Mouse (Mus musculus): Measurements from ENCODE around the gene Lpcat4. TPM values are rescaled to one million over a fixed set of nuclear protein-coding genes. Genes with fewer than 3 reads are reported as not detected.
"Not testable (repeated sequence)": the region's sequence is repeated elsewhere in the genome, so short reads cannot be mapped to it uniquely, and the experiment has no call there.

Gene Lpcat4
- total RNA-seq, 2 experiments from 2014 or later, result 2.3 to 2.5 TPM

DNA sequence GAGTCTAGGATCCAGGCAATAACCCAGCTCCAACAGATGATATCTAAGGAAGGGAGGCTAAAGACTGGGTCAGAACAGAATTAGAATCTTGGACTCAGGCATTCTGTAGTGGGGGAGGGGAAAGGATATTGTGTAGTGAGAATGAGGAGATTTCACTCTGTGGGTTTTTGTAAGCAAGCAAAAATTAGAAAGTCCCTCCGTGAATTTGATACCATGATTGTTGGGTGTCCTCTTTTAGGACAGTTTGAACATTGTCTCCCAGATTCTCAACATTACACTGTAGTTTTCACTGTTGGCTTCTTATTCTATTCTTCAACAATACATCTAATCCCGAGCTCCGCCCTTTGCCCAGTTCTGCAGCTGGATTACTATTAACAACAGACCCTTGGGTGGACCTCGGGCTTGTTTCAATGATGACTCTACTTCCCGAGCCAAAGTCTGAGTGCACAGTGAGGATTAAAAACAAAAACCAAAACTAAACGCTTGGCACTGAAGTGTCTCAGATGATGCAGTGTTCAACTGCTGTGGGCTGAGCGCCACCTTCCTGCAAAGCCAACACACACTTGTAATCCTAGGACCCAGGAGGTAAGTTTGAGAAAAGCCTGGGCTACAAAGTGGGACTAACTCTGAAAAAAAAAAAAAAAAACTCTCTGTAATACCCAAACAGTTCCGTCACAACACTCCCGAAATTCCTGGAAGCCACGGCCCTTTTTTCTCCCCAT is 20.1 kb downstream of the Lpcat4 start, which contains the start of gene Nutm1:
Nutm1 (minus strand) TSS at position 51 of the 722 bp plus-strand sequence.
- intact Hi-C loops (cut with DNase I), result no loop called here

DNA sequence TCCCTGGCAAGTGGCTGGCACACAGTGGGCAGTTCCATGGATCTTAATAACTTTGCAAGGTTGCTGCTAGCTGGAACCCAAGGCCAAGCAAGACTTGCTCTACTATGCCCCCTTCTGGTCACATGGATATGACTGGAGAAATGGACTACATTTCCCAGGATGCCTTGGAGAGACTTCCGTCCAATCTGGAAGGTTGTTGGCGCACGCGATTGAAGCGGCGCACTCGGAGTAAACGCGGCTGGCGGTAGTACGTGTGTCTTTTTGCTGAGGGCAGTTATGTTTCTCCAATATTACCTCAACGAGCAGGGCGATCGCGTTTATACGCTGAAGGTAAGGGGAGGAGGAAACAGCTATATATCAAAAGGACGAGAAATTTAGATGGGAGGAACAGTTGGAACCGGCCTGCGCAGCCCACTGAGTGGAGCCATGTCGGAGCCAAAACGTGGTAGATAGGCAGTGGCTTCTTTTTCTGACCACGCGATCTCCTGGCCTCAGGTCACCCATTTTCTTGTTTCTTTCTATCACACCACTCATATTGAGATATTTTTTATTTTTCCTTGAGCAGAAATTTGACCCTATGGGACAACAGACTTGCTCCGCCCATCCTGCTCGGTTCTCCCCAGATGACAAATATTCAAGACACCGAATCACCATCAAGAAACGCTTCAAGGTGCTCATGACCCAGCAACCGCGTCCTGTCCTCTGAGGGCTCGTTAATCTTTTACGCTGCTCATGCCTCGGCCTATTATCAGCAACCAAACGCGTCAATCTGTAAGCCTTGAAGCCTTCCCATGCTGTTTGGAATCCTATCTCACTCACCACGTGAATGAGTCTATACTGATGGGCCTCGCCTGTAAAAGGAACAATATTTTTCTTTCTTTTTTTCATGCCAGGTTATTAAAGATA is 22.7 kb downstream of the Lpcat4 start, which contains the start of gene Nop10:
Nop10 (plus strand) TSS at position 179 of the 906 bp plus-strand sequence.
- intact Hi-C loops (cut with DNase I), result loop anchor here (2.0 to 5.0 kb wide), 4 partner anchors 21 to 193 kb away; partner anchors contain the start of genes Emc4 and Emc7
- DNase-seq, result peak; percentile 79 to 84

More for the DNA sequence above, 20.1 kb downstream of the Lpcat4 start, which contains the start of gene Nutm1:
- DNase-seq, result no peak

DNA sequence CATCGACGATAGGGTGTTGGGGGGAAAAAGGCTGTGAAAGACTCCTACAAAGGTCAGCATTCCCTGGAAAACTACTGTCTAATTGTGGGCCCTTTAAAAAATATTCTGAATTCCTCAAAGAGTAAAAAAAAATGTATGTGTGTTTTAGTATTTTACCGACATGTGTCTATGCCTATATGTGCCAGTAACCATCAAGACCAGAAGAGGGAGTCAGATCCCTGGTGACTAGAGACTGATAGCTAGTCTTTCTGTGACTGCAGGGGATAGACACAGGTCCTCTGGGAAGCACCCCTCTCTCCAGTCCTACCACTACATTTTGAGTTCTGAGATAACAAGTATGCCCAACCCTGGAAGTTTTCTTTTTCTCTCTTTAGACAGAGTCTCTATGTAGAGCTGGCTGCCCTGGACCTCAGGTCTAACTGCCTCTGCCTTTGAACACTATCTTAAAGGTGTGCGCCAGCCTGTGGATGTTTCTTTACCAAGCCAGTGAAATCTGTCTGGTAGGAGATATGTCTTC is 23.6 kb downstream of the Lpcat4 start:
- DNase-seq, result no peak
- intact Hi-C loops (cut with DNase I), result loop anchor here (2.0 to 5.0 kb wide), 2 partner anchors 104 to 192 kb away; partner anchors contain the start of genes Emc4 and Emc7

DNA sequence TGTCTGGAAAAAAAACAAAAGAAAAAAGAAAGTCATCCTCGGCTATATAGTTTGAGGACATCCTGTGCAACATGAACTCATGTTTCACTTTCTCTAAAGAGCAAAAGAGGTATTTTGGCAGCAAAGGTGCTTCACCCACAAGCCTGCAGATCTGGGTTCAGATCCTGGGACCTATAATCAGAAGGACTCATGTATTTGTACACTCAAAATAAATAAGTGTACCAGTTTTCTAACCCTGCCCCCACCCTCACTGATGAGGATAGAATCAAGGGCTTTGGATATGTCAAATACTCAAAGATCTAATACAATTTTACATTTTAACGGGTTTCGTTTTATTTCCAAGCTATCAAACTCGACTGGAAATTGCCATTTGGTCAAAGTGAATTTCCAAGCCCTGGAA is 25.1 kb downstream of the Lpcat4 start:
- DNase-seq, result no peak
- intact Hi-C loops (cut with DNase I), result loop anchor here (5.0 kb wide), 1 partner anchor 103 kb away; the partner anchor contains the start of gene Emc4

DNA sequence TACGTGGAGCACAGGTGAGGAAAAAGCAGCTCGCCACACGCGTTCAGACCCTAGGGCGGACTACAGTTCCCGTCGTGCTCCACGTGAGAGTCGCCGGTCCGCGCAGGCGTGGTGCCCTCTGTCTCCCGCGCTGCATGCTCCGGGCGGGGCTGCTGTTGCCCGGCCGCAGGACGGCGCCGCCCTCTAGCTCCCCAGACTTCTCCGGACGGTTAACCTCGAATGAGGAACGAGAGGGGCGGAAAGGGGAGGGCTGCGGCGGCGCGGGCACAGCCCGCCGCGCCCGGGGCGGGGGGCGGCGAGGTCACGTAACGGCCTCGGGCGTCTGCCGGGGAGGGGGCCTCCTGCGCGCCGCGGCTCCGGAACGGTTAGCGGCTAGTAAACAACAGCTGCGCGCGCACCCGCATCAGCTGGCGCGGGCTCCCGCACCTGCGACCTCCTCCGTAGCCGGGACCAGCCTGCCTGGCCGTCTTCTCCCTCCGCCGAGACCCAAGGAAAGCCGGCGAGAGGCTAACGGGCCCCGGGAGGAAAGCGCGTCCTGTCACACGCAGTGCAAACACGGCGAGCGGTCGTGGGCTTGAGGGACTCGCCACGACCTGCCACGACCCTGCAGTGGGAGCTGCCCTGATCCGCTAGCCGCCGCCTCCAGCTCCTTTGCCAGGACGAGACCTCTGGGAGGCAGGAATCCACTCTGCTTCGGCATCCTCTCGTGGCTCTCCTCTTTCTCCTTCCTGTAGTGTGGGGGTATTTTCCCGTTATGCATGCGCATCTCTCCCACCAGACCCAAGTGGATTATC is 26.4 kb downstream of the Lpcat4 start, which contains the start of gene Slc12a6:
Slc12a6 (plus strand) TSS at position 378 of the 794 bp plus-strand sequence.
- intact Hi-C loops (cut with DNase I), result loop anchor here (2.0 kb wide), 1 partner anchor 19 kb away; no protein-coding TSS in a partner anchor
- DNase-seq, result peak; percentile 90 to 93

DNA sequence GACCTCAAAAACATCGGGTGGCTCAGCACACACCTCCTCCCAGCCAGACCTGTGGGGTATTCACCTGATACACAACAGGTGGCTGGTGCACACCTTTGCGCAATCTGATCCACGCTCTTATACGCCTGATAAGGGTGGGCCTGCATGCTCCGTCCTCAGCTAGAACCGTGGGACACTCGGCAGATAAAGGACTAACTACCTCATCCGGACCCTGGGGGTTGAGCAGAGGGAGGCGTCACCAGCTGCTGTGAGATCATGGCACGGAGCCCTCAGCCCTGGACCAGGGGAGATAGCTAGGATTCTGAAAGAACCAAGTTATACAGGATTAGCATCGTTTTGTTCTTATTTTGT is 26.9 kb downstream of the Lpcat4 start, which contains the start of gene Gm21985:
Gm21985 (plus strand) TSS at position 73 of the 351 bp plus-strand sequence.
- DNase-seq, result peak; percentile 66 to 77
- intact Hi-C loops (cut with DNase I), result loop anchor here (2.0 kb wide), 1 partner anchor 19 kb away; no protein-coding TSS in a partner anchor

DNA sequence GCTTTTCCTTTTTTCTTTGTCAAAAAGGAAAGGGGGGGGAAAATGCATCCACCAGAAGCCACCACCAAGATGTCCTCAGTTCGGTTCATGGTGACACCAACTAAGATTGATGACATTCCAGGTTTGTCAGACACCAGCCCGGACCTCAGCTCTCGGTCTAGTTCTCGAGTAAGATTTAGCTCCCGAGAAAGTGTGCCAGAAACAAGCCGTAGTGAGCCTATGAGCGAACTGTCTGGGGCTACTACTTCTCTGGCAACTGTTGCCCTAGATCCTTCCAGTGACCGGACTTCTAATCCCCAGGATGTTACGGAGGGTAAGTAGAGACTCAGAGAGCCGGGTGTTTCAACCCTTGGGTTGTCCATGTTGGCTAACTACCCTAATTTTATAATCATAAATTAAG is 27.5 kb downstream of the Lpcat4 start:
- intact Hi-C loops (cut with DNase I), result loop anchor here (2.0 kb wide), 1 partner anchor 18 kb away; no protein-coding TSS in a partner anchor
- peak; percentile 28 to 58 for DNase-seq

DNA sequence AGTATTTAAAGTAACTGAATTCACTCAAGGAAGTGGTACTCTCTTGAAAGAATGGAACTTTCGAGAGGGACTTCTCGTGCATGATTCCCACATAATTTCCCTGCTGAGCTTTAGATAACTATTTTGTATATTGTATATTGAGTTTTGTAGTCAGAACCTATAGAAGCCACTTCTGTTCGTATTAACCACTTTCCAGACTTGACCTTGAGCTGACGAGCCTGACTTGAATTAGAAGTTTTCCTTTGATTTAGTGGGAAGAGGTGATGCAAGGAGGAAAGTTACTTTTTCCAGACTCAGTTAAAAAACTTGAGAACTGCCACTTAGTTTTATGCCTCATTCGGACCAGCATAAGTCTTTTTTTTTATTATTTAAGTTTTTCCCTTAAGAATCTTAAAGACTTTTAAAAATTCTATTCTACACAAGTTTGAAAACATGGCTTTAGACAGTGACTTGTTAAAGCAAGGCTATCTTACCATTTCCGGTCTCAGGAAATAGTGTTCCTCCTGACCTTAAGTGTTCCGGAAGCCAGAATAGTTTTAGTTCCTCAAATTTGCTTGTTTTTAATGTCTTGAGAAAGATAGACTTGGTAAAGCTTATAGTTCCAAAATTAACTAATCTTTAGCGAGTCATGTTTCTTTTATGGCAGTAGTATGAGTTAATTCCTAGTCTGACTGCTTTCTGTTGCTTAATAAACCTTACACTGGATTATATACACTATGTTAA is 28.4 kb downstream of the Lpcat4 start:
- intact Hi-C loops (cut with DNase I), result loop anchor here (2.0 kb wide), 1 partner anchor 17 kb away; no protein-coding TSS in a partner anchor
- DNase-seq, result no peak

DNA sequence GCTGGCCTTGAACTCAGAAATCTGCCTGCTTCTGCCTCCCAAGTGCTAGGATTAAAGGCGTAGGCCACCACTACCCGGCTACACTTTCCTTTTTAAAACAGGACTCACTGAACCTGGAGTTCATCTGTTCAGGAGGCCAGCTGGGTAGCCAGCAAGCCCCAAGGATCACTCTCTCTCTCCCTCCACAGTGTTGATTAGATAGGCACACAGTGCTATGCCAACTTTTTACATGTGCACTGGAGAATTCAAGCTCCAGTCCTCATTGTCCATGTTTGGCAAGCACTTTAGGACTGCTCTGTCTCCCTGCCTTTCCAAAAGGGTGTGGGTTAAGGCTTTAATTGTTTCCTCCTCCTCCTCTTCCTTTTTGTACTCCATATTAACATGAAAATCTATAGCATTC is 30.7 kb downstream of the Lpcat4 start:
- DNase-seq, result peak in 1 of 2 experiments; percentile 20
- intact Hi-C loops (cut with DNase I), result loop anchor here (2.0 kb wide), 1 partner anchor 39 kb away; no protein-coding TSS in a partner anchor

DNA sequence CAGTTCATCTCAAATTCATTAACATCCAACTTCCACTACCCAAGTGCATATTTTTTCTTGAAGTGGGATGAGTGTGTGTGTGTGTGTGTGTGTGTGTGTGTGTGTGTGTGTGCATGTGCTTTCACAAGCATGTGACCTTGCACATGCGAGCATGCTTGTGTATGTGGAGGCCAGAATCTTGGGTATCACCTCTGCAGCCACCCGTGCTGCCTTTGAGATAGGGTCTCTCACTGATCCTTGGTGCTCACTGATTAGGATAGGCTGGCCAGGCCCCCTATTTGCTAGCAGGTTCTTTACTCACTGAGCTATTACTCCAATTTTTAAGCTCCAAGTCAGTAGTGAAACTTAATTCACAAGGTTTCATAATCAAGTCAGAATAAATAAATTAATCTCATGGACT is 33.6 kb downstream of the Lpcat4 start:
- intact Hi-C loops (cut with DNase I), result no loop called here

DNA sequence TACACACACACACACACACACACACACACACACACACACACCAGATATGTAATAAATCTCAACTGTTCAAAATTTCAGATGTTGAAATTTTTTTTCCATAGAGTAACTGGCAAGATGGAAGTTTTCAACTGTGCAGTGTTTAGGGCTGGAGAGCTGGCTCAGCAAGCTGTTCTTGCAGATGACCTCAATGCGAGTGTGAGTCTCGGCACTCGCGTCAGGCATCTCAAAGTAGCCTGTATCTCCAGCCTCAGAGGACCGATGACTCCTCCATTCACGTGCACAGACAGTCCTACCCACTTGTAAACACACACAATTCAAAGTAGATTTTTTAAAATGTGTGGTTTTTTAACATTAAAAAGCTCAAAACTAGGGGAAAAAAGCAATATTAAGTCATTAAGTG is 34.2 kb downstream of the Lpcat4 start:
- no peak for DNase-seq
- intact Hi-C loops (cut with DNase I), result no loop called here

More for the DNA sequence above, 33.6 kb downstream of the Lpcat4 start:
- DNase-seq, result no peak

DNA sequence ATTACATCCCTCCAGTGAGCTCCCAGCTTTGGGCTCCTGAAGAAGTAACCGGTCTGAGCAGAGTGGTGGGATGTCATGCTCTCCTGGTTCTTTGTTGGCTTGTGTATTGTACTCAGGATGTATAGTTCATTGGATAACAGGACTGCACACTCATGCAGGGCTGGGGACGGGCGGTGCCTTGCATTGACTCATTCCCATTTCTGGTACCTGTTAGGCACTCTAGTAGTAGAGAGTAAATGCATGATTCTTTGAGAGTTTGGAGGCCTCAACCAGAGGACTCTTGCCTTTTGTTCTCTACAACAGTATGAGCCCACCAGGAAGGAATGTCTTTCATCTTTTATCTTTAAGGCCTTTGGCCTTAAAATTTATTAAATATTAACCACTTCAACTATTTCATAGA is 37.6 kb downstream of the Lpcat4 start:
- intact Hi-C loops (cut with DNase I), result no loop called here
- no peak for DNase-seq

DNA sequence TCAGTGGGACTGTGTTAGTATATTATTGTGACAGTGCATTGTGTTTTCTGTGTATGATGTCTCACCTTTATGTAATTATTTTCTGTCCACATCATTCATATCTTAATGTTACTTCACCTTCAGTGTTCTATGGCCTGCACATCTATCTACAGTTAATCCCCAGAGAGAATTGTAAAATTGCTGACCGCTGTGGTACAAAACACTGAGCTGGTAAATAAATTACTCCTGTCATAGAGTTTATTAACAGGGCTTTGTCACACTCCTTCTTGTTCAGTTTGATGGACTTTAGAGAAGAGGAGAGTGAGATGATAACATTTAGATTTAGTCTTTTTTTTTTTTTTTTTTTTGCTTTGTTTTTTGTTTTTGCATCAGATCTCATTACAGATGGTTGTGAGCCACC is 43.6 kb downstream of the Lpcat4 start:
- intact Hi-C loops (cut with DNase I), result no loop called here
- DNase-seq, result no peak

DNA sequence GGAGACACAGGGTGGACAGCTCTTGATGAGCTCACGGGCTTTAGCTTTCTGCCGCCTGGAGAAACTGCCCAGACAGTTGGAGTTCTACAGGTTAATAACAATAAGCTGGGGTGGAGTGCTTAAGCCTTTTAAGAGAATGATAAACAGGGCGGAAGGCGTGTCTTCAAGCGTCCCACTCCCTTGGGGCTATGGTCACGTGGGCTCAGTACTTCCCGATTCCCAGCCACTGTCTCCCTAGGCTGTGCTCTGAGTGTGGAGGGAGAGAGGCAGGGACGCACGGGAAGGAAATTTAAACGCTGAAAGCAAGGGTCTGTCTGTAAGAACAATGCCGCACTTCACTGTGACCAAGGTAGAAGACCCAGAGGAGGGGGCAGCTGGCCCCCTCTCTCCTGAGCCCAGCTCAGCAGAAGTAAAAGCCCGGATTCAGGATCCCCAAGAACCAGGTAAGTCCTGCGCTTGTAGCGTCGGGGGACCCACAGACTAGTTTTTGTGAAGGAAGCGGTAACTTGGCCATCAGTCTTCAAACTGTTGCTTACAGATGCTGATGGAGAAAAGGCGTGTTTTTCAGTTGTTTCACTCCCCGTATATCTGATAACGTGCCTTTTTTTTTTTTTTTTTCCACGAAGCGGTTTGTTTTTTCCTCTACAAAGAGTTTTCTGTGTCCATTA is 45.2 kb downstream of the Lpcat4 start:
- intact Hi-C loops (cut with DNase I), result loop anchor here (2.0 kb wide), 2 partner anchors 16 to 18 kb away; partner anchors contain the start of gene Gm21985
- DNase-seq, result peak; percentile 68 to 70

DNA sequence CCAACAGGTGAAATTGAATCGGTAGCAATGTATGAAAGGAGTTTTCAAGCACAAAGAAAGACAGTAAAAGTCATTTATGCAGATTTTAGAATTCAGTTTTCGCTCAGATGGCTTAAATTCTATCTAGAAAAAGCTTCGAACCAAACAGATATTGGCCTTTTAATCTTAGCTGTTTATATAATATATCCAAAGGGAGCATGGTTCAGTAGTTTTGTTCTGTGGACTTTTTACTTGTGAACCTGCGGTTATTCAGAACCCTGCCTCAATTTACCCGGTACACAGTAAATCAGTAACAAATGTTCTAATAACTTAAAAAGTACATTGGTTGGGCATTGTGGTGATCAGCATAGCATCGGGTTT is 45.7 kb downstream of the Lpcat4 start:
- DNase-seq, result no peak
- intact Hi-C loops (cut with DNase I), result loop anchor here (2.0 kb wide), 2 partner anchors 16 to 18 kb away; partner anchors contain the start of gene Gm21985

DNA sequence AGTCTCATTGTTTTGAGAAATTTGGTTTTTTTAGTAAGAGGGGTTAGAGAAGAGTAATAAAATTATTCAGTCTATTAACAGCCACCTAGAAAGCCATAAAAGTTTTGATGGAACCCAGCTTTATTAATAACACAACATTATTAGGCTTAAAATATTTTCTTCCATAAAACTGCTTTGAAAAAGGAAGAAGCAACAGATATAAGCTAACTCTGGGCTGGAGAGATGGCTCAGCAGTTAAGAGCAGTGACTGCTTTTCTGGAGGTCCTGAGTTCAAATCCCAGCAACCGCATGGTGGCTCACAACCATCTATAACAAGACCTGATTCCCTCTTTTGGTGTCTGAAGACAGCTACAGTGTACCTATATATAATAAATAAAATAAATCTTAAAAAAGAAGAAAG is 46.8 kb downstream of the Lpcat4 start:
- intact Hi-C loops (cut with DNase I); DNase-seq: not testable (repeated sequence)

DNA sequence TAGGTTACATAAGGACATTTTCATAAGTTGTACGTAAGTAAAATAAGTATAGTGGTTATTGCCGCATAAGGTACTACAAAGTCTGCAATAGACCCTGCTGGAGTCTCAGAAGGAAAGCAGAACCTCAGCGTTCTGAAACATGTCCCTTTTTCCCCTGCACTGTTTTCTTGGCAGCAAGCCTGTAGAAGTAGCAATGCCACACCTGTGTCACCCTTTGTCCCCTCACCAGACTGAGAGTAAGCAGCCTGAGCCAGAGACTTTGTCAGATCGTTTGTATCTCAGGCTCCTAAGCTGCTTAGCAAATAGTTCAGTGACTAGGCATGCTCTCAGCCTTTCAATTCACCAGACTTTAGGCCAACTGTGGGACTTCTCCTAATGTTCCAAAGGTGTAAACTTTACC is 47.8 kb downstream of the Lpcat4 start:
- intact Hi-C loops (cut with DNase I), result no loop called here
- DNase-seq, result no peak

DNA sequence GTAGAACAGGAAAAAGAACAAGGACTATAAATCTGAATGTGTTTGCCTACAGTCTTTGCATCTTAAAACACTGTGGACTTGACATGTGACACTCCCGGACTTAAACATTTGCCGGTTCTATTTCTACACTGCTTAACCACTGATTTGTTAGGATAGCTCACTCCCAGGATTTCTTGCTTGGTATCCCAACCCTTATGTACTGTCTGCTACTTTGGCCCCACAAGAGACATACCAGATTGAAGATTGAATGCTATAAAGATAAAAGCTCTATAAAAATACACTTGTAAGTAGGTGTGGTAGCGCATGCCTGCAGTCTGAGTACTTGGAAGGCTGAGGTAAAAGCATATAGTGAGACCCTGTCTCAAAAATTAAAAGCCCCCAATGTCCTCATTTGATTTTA is 50.2 kb downstream of the Lpcat4 start:
- intact Hi-C loops (cut with DNase I), result no loop called here
- DNase-seq, result no peak
